Mouse (Mus musculus): ENCODE data around the gene Ms4a2. TPM values are rescaled to one million over a fixed set of nuclear protein-coding genes. Genes with fewer than 3 reads are reported as not detected.

The Ms4a2 gene
- total and polyA plus RNA-seq, 3 experiments: 0.21 to 0.53 (median 0.39) TPM

GRCm38 (mm10) chr19:11613084-11613483, 10.4 kb downstream of the Ms4a2 start:
- H3K27ac ChIP-seq (ENCODE audit: insufficient read depth, low read depth): no peak overlapping the region
- dilution Hi-C loops (cut with MboI; ENCODE audit: extremely low pct_ligation_motif_present, extremely low pct_unique_long_range_greater_than_20kb, low sequenced_read_pairs): no loop called here
- H3K4me1 ChIP-seq (ENCODE audit: control insufficient read depth in 1 of 2, insufficient read depth in 2 of 2): peaks cover 0 to 13% of the 10 kb centered on the region in 2 experiments; a peak in 2 of 4 replicates
- H3K4me2 ChIP-seq (ENCODE audit: insufficient read depth, low read depth, poor library complexity, severe bottlenecking): no peak overlapping the region
- TF ChIP-seq NRF1 (IDR thresholded peaks at IDR 0.05; ENCODE audit: low read depth, low read length) (no peak), POLR2AphosphoS2 (IDR thresholded peaks at IDR 0.05; ENCODE audit: low read depth, low read length) (no peak), ZKSCAN1 (IDR thresholded peaks at IDR 0.05; ENCODE audit: borderline replicate concordance, low read depth, low read length) (no peak), EP300 (IDR thresholded peaks at IDR 0.05; ENCODE audit: low read length) (no peak), MXI1 (IDR thresholded peaks at IDR 0.05; ENCODE audit: low read depth, low read length) (no peak), CHD2 (IDR thresholded peaks at IDR 0.05; ENCODE audit: low read length) (no peak), MYC (IDR thresholded peaks at IDR 0.05; ENCODE audit: low read depth, low read length) (no peak), ELF1 (IDR thresholded peaks at IDR 0.05; ENCODE audit: low read depth, low read length) (no peak), HCFC1 (IDR thresholded peaks at IDR 0.05; ENCODE audit: low read depth, low read length) (no peak), KAT2A (IDR thresholded peaks at IDR 0.05; ENCODE audit: insufficient replicate concordance, low read length) (no peak), CTCF (conservative IDR thresholded peaks at IDR 0.05 in 1 of 2, IDR thresholded peaks at IDR 0.05 in 1 of 2; ENCODE audit: low read depth in 2 of 2, low read length in 2 of 2) (no peak), ZC3H11A (IDR thresholded peaks at IDR 0.05; ENCODE audit: low read depth, low read length) (no peak), IRF4 (IDR thresholded peaks at IDR 0.05; ENCODE audit: low read depth, low read length) (no peak), JUN (IDR thresholded peaks at IDR 0.05; ENCODE audit: insufficient read depth, low read depth, low read length) (no peak), POLR2A (IDR thresholded peaks at IDR 0.05; ENCODE audit: low read depth, low read length) (no peak), MAX (IDR thresholded peaks at IDR 0.05; ENCODE audit: low read length) (no peak), UBTF (IDR thresholded peaks at IDR 0.05; ENCODE audit: low read depth, low read length) (no peak), MAFK (IDR thresholded peaks at IDR 0.05; ENCODE audit: insufficient replicate concordance, low read length) (no peak), BHLHE40 (IDR thresholded peaks at IDR 0.05; ENCODE audit: low read depth, low read length) (no peak), PAX5 (IDR thresholded peaks at IDR 0.05; ENCODE audit: low read length) (no peak)
- no peak for DNase-seq (ENCODE audit: extremely low read depth)
- in situ Hi-C loops (cut with MboI; ENCODE audit: low pct_ligation_motif_present, low pct_unique_long_range_greater_than_20kb, low sequenced_read_pairs): loop anchor here (10.0 to 25.0 kb wide), 3 partner anchors 82 to 576 kb away; partner anchors contain the start of genes Oosp1, Oosp3 and Osbp
- no peak overlapping the region for H3K9ac ChIP-seq (ENCODE audit: insufficient read depth, low read depth)
- no peaks in the 10 kb centered on the region for H3K9me3 ChIP-seq (replicated peaks; ENCODE audit: low read length)
- no peaks in the 10 kb centered on the region for H3K27me3 ChIP-seq (replicated peaks)
- H3K4me3 ChIP-seq (replicated peaks in 1 of 3; ENCODE audit: low read depth in 2 of 3, low read length in 2 of 3, poor library complexity in 1 of 3): no peak overlapping the region
- H3K79me2 ChIP-seq (replicated peaks; ENCODE audit: control insufficient read depth, extremely low read depth, insufficient read depth, poor library complexity, severe bottlenecking): no peaks in the 10 kb centered on the region
- H3K36me3 ChIP-seq (replicated peaks in 1 of 2; ENCODE audit: control insufficient read depth in 1 of 2, insufficient read depth in 1 of 2, low read length in 1 of 2): no peaks in the 10 kb centered on the region

- no peaks in the 10 kb centered on the region for H3K36me3 ChIP-seq (replicated peaks in 1 of 2; ENCODE audit: control insufficient read depth in 1 of 2, insufficient read depth in 1 of 2, low read length in 1 of 2)
- H3K79me2 ChIP-seq (replicated peaks; ENCODE audit: control insufficient read depth, extremely low read depth, insufficient read depth, poor library complexity, severe bottlenecking): no peaks in the 10 kb centered on the region
- peaks cover 0 to 13% of the 10 kb centered on the region in 2 experiments; a peak in 2 of 4 replicates for H3K4me1 ChIP-seq (ENCODE audit: control insufficient read depth in 1 of 2, insufficient read depth in 2 of 2)
- no peak for DNase-seq (ENCODE audit: extremely low read depth)
- dilution Hi-C loops (cut with MboI; ENCODE audit: extremely low pct_ligation_motif_present, extremely low pct_unique_long_range_greater_than_20kb, low sequenced_read_pairs): no loop called here
- no peak overlapping the region for H3K4me3 ChIP-seq (replicated peaks in 1 of 3; ENCODE audit: low read depth in 2 of 3, low read length in 2 of 3, poor library complexity in 1 of 3)
- in situ Hi-C loops (cut with MboI; ENCODE audit: low pct_ligation_motif_present, low pct_unique_long_range_greater_than_20kb, low sequenced_read_pairs): loop anchor here (10.0 to 25.0 kb wide), 3 partner anchors 83 to 575 kb away; partner anchors contain the start of genes Oosp1, Oosp3 and Osbp
- no peaks in the 10 kb centered on the region for H3K9me3 ChIP-seq (replicated peaks; ENCODE audit: low read length)
- no peak overlapping the region for H3K27ac ChIP-seq (ENCODE audit: insufficient read depth, low read depth)
- no peak overlapping the region for H3K9ac ChIP-seq (ENCODE audit: insufficient read depth, low read depth)
- no peak for TF ChIP-seq MYC (IDR thresholded peaks at IDR 0.05; ENCODE audit: low read depth, low read length)
- TF ChIP-seq CTCF (conservative IDR thresholded peaks at IDR 0.05 in 1 of 2, IDR thresholded peaks at IDR 0.05 in 1 of 2; ENCODE audit: low read depth in 2 of 2, low read length in 2 of 2): no peak
- TF ChIP-seq MAFK (IDR thresholded peaks at IDR 0.05; ENCODE audit: insufficient replicate concordance, low read length): no peak
- TF ChIP-seq MEF2A (IDR thresholded peaks at IDR 0.05; ENCODE audit: borderline replicate concordance, low read depth, low read length): no peak
- no peaks in the 10 kb centered on the region for H3K27me3 ChIP-seq (replicated peaks)
- H3K4me2 ChIP-seq (ENCODE audit: insufficient read depth, low read depth, poor library complexity, severe bottlenecking): no peak overlapping the region
These were observed 11.2 kb downstream of the Ms4a2 start for GRCm38 (mm10) chr19:11612293-11612692.

All from CH12.LX (cell line).